Mouse (Mus musculus): ENCODE results near the gene Abcd4.

Abcd4 gene

DNA sequence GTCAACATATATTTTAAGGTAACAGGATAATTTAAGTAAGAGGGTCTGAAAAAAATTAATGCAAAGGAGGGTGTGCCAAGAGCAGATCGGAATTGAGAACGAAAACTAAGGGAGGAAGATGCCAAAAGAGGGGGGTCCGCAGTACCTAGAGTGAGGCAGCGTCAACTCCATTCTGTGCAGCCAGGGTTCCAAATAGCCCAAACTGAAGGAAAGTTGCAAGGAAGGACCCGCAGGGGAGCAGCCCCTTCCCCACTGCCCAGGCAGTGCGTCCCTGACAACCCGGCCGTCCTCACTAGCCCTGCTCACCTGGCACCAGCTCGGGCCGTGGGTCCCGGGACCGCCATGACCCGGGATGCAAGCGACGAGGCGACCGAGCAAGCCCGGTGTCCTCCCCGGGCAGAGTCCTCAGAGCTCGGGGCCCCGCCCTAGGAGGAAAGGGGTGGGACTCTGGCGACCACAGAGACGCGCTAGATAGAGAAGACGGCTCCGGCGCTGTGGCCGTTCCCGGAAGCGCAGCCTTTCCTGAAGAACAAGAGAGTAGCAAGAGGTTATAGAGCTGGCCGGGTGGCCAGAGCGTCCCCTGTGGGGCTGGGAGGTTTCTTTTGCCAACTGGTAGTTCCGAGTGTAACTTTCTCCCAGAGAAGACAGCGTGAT, at the start of gene Abcd4:
TSS of gene Abcd4 (minus strand) at position 437 of the 654 bp plus-strand sequence.
- peak; percentile 93 to 94 for DNase-seq

DNA sequence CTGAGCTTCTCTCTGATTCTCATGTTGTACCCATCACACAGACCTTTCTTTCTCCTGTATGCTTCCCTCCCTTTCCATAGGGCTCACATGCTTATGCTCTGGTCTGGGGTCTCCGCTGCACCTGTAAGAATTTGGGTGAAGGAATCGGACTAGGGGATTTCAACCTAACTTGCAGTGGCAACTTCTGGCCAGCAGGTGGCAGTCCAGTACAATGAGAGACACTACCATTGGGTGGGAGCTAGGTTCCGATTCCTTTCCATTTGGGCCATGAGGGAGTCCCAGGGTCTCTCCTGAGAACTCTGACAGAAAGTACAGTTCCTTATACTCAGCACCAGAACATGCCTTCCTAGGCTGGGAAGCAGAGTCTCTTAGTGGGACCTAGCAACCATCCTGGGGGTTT, 36.7 kb upstream of the Abcd4 start:
- peak; percentile 88 to 90 for DNase-seq

DNA sequence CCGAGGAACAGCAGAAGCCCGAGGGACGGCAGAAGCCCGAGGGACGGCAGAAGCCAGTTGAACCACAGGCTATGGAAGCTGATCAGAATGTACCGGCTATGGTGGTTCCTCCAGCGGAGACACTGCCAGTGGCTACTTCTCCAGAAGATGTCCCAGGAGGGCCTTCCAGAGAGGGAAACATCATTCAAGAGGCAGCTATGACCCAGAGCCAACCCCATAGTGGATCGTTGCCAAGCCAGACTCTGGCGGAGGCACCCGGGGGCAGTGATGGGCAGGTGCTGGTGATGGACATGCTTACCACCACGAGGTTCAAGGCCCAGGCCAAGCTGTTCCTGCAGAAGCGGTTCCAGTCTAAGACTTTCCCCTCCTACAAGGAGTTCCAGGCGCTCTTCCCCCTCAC, 33.0 kb upstream of the Abcd4 start:
- DNase-seq: peak; percentile 26 to 58

DNA sequence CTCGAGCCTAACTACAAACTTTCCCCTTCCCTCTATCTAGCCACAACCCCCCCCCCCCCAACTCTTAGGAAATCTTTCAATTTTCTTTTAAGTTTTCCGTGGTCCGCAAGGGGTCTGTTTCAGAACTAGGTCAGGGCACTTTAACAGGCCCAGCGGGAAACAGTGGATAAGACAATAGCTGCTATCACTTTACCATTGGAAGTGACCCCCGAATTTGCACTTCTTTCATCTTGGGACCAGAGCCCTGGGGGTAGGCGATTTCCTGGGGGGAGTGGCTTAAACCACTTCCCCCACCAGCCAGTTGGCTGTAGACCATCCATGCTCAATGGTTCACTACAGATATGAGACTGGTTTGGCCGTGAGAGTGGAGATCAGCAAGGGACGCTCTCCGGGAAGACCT, 23.4 kb upstream of the Abcd4 start, which contains the start of gene Vrtn:
TSS of gene Vrtn (plus strand) at position 366 of the 400 bp plus-strand sequence.
- DNase-seq: no peak

DNA sequence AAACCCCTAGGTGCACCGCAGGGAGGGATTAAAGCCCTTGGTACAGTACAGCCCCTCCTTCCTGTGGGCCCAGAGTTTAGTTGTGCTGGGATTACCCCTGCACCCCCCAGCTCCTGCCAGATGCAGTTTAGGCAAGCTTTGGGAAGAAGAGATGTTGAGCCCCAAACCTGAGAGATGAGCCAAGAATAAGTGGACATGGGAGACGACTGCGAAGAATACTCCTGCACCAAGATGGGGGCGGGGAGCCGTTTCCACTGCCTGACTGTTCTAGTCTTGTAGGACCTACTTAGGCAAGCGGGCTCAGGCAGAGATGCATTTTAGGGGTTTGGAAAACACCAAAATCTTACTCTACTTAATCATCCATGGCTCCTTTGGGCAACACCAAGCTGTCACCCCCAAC, 23.0 kb upstream of the Abcd4 start:
- no peak for DNase-seq

DNA sequence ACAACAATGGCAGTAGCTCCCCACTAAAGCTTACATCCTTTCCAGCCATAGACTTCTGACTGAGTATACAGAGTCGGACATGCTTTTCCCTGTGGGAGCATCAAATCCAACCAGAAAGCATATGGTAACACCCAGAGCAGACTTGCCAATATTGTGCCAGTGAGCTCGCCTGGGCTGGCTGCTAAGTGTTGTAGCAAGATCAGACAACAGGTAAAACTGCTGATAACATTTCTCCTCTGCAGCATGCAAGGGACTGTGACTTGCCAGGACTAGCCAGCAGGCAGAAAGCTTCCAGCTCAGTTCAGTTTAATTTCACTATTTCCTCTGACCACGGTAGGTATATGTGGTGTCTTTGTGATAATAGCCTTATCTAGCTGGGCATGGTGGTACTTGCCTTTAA, 14.7 kb upstream of the Abcd4 start:
- DNase-seq: no peak

DNA sequence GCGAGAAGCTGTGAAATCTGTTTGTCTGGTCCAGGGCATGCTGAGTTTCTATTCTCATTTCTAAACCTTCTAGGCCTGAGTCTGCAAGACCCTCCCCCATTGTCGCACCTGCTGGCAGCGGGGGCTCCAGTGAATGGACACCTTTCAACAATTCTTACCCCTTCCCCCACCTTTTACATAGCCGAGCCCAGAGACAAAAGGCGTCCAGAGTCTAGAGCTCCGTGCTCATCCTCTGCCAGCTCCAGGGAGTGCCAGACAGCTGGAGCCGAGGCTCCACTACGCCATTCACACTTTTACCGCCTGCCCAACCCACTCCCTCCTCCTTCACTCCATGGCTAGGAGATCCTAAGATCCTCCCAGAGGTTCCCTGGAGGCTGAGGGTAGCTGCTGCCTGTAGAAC, 7.9 kb upstream of the Abcd4 start:
- no peak for DNase-seq

DNA sequence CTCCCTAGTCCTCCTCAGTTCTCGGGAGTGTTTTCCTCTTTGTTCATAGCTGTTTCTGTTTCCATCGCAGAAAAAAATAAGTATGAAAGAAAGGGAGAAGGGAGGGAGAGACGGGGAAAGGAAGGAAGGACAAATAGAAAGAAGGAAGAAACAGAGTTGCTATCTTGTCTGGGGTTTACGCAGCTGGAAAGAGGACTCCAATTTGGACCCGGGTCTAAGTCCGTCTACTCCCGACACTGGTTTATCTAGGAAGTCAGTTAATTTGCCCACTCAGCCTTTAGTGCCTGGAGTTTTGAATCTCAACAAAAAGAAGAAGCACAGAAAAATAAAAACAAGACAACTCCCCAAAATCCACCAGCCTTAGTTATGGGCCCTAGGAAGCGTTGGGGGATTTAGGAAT, 7.4 kb upstream of the Abcd4 start:
- no peak for DNase-seq

DNA sequence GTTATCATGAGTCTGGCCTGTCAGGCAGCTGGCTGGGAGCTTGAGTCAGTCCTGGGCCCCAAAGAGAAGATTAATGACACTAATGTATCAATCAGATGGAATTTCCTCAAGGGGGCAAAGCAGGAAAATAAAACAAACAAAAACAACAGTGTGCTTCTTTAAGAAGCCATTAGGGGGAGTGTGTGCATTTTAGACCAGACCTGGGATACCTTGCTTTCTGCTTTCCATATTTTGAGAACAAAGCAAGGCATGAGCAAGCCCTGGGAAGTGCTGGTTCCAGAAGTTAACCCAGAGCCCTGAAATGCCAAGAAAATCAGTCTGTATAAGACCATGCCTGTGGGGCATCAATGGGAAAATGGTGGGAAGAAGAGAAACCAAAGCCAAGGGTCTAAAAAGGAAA, 3.8 kb upstream of the Abcd4 start:
- peak in 1 of 2 experiments; percentile 37 for DNase-seq

DNA sequence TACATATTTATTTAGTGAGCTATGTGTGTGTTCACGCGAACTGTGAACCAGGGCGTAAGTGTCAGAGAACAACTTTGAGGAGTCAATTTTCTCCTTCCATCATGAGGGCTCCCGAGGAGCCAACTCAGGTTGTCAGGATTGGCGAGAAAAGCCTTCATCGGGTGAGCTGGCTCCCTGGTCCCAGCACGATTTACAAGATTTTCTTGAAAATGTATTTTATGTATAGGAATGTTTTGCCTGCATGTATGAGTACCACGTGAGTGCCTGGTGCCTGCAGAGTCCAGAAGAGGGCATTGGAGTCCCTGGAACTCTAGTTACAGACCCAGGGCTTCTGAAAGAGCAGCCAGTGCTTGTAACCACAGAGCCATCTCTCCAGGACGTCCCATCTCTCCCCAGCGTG, 450 bp upstream of the Abcd4 start:
- peak in 1 of 2 experiments; percentile 18 for DNase-seq

DNA sequence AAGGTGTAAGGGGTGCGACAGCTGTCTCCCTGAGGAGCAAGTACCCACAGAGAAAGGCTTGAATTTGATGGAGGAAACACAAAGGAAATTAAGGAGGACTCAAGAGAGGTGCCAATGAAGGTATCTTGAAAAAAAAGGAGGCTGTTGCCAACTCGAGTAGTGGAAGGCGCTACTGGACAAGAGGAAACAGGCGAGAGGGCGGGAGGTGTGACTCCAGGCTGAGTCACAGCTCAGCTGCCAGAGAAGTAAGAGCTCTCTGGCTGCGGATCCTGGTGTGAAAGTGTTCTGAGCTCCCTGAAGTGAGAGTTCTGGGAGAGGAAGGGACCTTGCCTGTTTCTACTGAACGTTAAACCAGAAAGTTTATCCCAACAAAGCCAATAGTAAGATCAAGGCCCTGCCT, 2.7 kb downstream of the Abcd4 start:
- no peak for DNase-seq

DNA sequence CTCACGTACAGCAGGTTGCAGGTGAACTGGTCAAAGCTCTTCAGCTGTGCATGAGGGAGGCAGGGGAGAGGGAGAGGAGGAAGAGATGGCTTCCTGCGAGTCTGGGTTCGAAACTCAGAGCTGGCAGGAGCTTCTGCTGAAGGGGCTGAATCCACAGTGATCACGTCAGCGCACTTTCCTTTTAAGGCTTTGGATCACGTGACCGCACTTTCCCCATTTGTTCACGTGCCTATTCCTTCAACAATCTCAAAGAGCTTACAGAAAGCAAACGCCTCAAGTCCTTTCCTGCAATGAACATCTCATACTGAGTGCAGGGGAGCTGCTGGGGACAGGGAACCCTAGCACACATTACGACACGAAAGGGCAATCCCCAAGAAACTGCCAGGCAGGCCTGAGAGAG, 3.2 kb downstream of the Abcd4 start:
- DNase-seq: no peak

DNA sequence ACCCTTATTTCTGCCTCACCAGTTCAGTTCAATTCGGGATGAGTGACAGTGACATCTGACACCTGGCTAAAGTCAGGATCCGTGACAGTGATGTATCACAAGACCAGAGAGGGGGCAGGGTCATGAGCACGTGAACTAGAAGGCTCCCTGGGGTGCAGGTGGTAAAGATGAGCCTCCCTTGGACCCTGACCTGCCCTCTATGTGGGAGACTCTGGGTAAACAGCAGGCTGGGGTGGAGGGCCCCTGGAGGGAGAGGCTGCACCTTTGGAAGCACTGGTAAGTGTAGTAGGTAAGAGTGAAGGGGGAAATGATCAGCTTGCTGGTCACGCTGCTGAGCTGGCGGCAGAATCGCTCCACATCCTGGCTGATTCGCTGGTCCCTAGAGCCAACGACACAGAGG, 4.7 kb downstream of the Abcd4 start:
- DNase-seq: no peak

DNA sequence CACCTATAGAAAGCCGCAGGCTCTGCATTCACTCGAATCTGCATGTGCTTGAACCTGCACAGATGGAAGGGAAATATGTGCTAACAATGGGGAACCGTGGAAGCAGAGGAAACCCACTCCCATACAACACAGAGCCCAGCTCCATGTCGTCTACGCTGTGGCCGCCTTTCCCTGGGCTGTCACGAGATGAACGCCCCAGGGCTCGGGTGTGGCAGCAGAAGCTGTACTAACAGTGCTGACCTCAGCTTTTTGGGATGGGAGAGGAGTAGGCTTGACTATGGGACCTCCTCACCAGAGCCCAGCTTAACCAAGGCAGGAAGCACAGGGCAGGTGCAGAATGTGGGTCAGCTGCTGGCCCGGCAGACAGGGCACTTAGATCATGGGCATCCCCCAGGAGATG, 5.5 kb downstream of the Abcd4 start:
- no peak for DNase-seq

DNA sequence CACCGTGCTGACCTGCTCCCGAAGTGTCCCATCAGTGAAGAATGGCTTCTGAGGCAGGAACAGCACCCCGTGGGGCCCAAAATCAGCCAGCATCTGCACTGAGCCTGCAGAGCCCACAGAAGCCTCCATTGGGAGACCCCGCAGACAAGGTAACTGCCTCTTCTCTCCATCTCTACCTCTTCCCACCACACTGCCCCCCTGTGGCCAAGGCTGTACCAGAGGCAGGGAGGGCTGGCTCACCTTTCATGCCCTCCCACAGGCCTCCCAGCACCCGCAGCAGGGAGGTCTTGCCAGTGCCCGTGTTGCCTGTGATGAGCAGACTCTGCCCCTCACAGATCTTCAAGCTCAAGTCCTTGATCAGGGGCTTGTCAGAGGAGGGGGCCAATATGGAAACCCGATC, 11.4 kb downstream of the Abcd4 start:
- DNase-seq: peak in 1 of 2 experiments; percentile 47

DNA sequence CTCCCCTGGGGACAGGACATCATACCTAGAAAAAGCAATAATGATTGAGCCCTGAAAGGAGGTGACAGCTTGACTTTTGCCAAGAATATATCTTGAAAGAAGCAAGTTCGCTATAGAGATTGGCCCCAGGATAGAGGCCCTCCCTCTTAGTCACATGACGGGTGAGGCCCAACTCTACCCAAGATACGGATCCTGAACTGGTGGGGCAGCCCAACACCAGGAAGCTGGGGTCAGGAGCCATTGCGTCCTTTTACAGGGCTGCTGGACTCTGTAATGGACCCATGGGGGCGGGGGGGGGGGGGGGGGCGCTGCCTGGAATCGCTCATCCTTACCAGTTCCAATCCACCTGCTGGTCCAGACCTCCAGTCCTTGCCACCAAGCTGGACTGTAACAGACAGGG, 13.2 kb downstream of the Abcd4 start:
- no peak for DNase-seq

DNA sequence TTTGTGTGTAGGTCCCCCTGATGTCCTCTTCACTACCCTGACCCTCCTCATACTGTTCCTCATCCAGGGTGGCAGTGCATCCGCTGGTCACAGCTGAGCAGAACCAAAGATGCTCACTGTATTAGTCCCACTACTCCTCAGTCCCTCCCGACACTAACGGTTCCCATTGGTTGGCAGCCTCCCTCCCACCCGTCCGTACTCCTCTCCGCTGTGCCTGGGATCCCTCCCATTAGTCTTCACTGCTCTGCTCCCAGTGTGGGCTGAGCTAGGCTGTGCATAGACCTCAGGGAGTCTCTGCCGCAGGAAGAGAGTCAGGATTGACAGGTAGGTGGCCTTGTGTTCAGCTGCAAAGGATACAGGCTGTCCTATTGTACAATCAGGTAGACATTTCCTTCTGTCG, 18.9 kb downstream of the Abcd4 start:
- no peak for DNase-seq

DNA sequence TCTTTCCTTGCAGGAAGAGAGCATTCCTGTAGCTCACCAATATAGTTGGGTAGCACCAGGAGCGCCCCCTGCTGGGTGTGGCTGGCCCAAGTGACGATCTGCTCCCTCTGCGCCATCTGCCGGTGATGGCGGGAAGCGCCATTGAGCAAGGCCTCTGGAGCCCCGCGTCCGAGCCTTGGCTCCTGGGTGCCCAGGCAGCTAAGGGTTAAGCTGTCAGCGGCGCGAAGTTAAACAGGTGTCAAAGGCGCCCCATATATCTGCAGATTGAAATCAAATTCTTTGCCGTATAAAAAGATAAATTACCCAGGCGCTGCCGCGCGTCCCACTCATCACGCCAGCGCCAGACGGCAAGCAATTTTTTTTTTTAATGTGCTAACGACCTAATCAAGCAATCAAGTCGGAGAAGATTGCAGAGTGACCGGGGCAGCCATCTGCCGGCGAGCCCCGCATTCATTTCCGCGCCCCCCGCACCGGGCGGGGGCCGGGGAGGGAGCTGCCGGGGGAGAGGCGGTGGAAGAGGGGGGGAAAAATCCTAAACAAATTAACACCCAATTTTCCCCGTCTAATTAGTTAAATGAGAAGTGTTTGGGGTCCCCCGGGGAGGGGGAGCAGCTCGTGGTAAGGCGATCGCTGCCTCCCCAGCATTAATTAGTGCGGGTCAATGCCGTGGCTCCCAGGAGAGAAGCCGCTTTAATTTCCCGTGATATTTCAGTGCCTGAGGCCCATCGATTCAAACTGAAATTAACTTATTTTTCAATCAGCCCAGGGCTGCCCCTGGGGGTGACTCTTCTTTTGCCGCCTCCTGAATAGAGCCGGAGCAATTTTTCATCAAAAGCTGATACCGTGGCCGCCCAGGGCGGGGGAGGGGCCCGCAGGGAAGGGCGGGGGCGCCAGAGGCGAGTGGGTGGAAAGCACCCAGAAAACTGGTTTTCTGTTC, 27.1 kb downstream of the Abcd4 start:
- peak; percentile 99 to 100 for DNase-seq

DNA sequence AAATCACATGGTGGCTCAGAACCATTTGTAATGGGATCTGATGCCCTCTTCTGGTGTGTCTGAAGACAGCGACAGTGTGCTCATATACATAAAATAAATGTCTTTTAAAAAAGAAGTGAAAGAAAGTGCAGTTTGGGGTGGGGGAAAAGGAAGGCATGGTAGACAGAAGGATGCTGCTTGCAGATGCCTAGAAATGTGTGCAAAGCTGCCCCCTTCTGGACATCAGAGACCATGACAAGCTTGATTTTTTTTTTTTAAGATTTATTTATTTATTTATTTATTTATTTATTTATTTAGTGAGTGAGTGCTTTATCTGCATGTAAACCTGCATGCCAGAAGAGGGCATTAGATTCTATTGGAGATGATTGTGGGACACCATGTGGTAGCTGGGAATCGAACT, 35.9 kb downstream of the Abcd4 start:
- DNase-seq: no peak

DNA sequence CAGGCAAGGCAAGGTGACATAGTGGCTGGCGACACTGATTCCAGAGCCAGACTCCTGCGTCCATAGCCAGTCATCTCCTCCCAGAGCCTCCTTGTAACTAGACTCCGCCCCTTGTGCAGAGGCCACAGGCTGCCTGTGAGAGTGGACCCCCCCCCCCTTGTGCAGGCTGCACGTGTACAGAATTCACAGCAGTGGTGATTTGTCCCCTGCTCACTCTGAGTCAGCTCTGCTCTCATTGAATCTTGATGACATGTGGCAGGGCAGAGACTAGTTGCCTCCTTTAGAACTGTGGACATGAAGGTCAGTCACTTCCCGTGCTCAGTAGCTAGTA, 38.8 kb downstream of the Abcd4 start:
- no peak for DNase-seq

DNA sequence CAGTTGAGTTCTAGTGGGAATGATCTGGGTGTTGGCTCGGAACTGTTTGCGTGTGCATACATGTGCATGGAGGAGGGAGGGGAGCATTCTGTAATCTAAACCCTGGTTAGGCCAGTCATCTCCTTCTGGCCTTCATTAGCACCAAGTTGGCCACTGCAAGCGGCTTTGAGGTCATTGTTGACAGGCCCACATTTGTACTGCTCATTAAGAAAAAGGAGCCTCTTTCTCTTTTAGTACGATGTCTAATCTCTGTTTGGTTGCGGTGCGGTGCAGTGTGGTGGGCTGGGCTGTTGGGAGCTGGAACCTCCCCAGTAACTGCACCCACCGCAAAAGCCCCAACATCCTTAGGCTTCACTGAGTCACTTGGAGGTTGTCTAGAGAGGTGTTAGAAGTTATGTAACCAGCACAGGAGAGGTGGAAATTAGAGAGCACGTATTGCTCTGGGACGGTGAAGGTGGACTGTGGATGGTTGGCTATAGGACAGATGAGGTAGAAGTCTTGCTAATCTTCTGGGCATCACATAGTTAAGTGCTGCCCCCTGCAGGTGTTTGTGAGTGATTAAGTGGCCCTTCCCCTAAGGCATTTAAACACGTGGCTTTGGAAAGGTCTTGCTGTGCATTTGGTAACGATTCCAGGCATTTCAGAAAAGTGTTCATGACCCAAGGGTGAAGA, 39.3 kb downstream of the Abcd4 start:
- DNase-seq: no peak

DNA sequence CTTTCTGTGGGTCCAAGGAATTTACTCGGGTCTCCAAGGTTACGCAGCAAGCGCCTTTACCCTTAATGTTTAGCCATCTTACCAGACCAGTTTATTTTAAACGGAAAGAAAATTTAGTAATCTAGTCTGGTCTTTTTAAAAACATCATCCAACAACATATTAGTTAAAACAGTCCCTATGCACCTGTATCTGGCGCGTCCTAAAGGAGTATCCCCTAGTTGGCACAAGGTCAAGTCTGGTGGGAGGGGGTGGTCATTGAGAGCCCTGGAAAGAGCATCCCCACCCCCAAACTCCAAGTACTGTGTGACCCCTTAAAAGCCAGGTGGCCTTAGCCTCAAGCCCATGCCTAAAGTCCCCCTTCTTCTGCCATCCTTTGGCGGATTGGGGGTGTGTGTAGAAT, 44.1 kb downstream of the Abcd4 start:
- DNase-seq: no peak

DNA sequence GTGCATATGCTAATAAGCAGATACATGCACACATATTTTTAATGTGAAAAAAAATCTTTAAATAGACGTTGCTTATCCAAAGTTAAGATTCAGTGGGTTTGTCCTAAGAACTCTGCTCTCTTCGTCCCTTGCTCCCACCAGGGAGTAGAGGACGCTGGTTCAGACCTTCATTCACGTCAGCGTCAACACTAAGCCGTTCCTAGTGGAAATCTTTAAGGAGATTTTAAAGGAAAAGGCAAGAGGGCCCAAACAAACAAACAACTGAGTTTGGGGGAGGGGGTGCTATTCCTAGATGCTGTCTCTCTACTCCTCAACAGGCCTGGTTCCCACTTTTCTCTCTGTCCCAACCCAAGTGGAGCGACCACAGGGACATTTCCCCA, 44.9 kb downstream of the Abcd4 start:
- DNase-seq: no peak
